Mouse (Mus musculus) gastrocnemius, adult 8-10 months (tissue): ENCODE data around the gene Rtl5. TPM values are rescaled to one million over a fixed set of nuclear protein-coding genes. Genes with fewer than 3 reads are reported as not detected.

Experiments used
- DNase-seq, 2 experiments: peaks; one replicate each; pipeline ENCODE4 v3.0.0; 2022; ENCODE audit warnings: low spot score in 2 of 2
- total RNA-seq, 4 experiments: library from RNA; stranded (reverse); gene quantifications; 2 replicates each; pipeline ENCODE4 v1.2.4; 2022

Rtl5 gene
- total RNA-seq, 4 experiments from 2014 or later, result 0.15 to 0.43 (median 0.33) TPM

DNA sequence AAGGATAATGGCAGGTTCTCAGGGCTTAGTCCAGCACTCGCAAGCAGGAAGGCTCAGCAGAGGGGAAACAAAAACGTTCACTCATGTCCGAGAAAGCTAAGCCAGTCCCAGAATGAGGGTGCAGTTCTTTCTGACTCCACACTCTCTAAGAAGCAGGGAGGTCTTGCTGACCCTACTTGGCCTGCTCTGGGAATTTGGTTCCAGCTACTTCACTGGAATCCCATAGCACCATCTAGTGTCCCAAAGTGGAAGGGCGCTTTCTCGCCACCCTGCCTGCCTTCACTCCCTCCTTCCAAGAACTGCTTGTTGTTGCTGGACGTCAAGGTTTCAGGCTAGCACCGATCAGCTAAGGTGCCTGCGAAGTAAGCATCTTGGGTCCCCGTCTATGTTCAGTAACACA lies 5.0 kb downstream of the Rtl5 start:
- peak; percentile 33 to 38 for DNase-seq

GRCm38 (mm10) chrX:102065213-102065775 lies 5.8 kb downstream of the Rtl5 start:
- DNase-seq, result no peak

DNA sequence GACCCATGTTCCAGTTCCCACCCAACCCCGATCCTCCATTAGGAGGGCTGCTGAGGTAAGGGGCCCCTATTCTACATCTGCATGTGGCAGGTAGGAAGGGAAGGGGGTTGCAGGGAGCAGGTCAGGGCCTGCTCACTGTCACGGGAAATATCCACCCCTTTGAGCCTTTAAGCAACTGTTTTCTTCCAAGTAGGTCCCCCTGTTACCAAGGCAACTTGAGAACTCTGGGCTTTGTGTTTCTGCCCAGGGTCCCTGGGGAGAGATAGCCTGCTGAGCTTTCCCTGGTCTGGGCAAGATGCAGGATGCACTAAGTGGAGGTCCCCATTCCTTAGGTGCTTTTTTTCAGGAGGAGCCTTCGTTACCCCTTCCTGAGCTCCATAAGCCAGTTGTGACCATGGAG lies 7.0 kb downstream of the Rtl5 start:
- DNase-seq, result no peak

- DNase-seq, result no peak
Observed at GRCm38 (mm10) chrX:102060891-102061290, 10.2 kb downstream of the Rtl5 start.

DNA sequence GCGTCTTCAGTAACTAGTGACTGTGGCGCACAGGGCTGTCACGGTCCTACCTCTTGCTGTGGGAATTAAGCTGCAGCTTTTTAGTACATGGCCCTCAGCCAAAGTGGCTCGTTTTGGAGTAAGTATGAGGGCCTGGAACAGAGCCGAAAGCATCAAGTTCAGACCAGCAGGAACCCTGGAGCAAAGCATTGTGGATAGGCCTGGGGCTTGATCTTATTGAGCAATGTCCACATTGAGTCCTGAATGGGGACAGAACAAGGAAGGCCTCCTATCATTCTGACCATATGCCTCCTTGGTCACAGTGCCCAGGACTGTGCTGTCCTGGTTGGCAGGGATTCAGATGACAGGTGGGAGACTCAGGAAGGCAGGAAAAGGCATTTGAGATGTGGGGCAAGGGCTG lies 10.9 kb downstream of the Rtl5 start:
- no peak for DNase-seq

GRCm38 (mm10) chrX:102059437-102059836 lies 11.7 kb downstream of the Rtl5 start:
- no peak for DNase-seq

DNA sequence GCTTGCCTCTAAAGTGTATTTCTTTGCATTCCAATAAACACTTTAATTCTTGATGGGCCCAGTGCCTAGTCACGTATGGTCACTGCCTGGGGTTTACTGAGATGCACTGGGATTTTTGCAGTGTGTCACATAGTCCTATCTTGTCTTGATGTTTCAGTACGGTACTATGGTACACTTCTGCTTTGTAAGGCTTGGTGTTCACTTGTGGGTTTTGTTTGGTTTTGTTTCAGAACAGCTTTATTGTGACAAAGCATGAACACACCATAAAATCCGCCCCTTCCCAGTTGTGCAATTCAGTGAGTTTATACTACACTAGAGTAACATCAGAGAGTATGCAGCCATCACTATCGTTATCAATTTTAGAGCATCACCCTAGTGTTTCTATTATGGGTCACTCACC lies 17.1 kb downstream of the Rtl5 start:
- DNase-seq, result no peak

- DNase-seq, result no peak
Observed at GRCm38 (mm10) chrX:102053371-102053770, 17.7 kb downstream of the Rtl5 start.

DNA sequence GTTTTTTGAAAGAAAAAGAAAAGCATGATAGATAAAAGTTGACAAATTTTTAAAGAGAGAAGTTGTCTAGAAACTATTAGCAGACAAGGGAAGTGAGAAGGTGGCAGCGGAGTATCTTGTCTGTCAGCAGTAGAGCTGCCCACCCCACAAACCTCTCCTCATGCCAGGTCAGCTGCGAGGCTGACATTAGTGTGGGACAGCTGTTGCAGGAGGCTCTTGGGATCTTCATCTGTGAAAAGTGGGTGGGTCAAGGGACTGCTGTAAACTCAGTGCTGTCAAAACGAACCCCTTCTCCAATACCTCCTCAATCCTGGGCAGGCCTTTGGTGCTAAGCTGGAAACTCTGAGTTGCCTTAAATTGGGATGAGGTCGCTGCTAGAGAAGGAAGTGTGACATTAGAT lies 19.9 kb downstream of the Rtl5 start:
- DNase-seq, result no peak

DNA sequence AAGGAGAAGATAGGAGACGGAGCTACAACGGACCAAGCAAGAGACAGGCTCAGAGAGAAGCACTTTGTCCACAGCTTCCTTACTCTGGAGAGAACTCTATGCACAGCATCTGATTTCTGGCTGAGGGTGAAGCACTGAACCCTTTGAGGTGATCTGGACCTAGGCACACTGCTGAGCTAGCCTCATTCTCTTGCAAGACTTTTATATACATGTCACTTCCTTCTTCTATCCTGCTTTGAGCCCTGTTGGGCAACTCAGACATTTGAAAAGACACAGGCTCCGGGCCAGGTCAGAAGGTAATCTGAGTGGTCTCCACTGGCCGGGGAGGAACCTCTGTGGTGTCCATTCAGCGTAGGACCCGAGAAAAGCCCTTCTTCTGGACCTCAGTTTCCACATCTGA lies 20.6 kb downstream of the Rtl5 start:
- no peak for DNase-seq

DNA sequence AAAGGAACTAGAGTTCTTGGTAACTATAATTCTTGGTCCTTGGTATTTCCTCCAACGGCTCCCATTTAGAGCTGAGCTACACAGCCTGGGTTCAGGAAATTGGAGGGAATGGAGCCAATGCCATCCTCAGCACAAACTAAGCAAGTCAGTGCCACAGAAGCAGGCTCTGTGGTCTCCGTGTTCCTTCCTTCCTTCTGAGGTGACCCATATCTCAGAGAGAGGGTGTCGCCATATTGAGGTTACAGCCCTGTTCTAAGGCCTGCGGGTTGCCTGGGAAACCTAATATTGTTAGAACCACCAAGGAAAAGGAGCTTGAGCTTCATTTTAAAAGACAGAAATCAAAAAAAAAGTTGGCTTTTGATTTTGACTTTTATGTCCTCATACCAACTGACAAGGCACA lies 28.7 kb downstream of the Rtl5 start:
- no peak for DNase-seq

- no peak for DNase-seq
Observed at GRCm38 (mm10) chrX:102041562-102041961, 29.5 kb downstream of the Rtl5 start.

- no peak for DNase-seq
Observed at GRCm38 (mm10) chrX:102037506-102037905, 33.6 kb downstream of the Rtl5 start.

- DNase-seq, result no peak
Observed at GRCm38 (mm10) chrX:102036866-102037361, 34.2 kb downstream of the Rtl5 start.

GRCm38 (mm10) chrX:102035671-102036070 lies 35.4 kb downstream of the Rtl5 start:
- no peak for DNase-seq

DNA sequence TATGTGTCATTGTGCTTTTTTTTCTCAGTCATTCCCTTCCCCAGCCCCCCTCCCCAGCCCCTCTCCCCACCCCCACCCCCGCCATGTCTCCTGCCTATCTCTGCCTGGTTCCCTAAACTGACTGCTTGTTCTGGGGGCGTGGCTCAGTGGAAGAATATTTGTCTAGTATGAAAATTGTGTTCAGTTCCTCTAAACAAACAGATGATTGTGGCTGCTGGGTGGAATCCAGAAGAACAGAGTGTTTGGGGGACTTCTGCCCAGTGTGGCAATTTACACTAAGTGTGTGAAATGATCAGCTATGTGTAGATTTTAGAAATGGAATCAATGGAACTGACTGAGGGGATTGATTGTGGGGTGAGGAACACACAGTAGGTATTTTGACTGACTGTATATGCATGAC lies 37.5 kb downstream of the Rtl5 start:
- no peak for DNase-seq

GRCm38 (mm10) chrX:102032431-102032830 lies 38.7 kb downstream of the Rtl5 start:
- no peak for DNase-seq

- DNase-seq, result no peak
Observed at GRCm38 (mm10) chrX:102031851-102032250, 39.3 kb downstream of the Rtl5 start.

- no peak for DNase-seq
Observed at GRCm38 (mm10) chrX:102024976-102025375, 46.1 kb downstream of the Rtl5 start.

- no peak for DNase-seq
Observed at GRCm38 (mm10) chrX:102019471-102020240, 51.4 kb downstream of the Rtl5 start.

DNA sequence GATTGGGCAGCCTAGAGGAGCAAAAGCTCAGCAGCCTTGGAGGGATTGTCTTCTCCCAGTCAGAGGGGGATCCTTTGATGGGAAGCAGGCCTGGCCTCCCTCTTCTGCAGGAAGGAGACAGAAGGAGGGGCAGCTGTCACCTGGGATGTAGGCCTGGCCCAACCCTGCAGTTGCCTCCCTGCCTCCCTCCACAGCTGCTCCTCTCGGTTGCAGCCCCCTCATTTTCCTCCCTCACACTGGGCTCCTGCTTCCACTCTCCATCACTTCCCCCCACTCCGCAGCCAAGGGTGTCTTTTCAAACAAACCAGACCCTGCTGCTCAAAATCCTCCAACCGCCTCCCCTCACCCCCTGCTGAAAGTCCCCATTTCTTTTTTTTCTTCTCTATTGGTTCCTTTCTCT lies 52.2 kb downstream of the Rtl5 start:
- DNase-seq, result no peak

DNA sequence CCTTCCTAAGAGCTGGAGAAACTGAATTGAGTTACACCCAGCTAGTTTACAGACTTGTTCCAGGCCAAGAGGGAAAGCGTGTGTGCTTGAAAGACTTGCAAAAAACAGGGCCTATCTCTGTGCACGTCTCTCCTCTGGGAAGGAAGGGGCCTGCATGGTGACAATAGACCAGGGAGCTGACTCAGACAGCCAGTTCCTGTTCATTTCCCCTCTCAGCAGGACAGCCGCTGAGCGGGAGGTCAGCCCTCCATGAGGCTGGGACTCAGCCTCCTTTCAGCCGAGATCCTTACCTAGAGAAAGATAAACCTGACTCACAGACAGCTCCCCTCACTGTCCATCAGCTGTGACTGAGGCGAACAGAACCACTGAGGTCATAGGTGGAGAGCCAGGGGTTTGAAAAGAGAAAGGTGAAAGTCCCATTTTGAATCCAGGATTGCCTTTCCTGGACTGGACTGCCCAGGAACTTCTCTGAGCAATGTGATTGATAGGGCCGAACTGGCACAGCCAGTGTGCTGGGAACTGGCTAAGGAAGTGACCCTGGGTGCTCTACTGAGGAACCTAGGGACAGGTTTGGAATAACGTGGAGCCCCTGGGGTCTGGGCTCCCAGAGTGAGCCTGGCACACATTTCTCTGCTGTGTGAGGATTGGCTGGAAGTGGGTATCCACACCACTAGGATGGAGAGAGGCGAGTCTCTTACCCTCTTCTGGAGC lies 53.7 kb downstream of the Rtl5 start:
- no peak for DNase-seq
